Mouse (Mus musculus) 416B (cell line): ENCODE data around the gene Ttc3.
"Not testable (repeated sequence)": the region's sequence is repeated elsewhere in the genome, so short reads cannot be mapped to it uniquely, and the experiment has no call there.

ENCODE experiments used
- DNase-seq: peaks from one replicate; pipeline ENCODE4 v3.0.0; 2011; ENCODE audit warnings: low read depth

Ttc3 gene

DNA sequence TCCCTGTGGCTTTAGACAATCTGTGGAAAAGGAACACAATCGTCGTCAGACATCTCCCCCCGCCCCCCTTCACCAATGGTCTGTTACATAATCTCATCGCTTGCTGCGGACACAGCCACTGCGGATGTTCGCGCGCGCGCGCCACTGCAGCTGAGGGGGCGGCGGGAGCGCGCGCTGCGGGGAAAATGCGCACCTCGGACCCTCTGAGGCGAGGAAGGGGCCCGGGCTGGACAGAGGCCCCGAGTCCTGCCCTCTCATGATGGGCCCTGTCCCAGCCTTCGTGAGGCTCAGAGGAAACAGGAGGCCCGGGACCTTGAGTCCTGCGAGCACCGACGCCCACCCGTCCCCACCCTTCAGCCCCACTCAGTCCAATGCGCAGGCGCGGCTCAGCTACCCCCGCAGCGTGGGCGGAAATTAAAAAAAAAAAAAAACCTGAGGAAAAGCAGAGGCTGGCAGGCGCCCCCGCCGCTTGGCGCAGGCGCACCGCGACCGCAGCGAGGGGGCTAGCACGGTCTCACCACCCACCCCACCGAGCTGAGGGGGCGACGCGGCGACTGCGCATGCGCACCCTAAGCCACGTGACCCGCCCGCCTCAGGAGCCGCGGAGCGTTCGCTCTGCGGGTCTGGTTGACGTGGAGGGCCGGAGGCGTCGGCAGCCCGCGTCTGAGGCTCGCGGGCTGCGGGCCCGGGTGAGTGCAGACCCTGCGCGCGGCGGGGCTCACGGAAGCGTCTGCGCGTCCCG, at the start of gene Ttc3:
Ttc3 (plus strand) TSS at position 446 of the 742 bp plus-strand sequence.
- DNase-seq, result peak; percentile 88

DNA sequence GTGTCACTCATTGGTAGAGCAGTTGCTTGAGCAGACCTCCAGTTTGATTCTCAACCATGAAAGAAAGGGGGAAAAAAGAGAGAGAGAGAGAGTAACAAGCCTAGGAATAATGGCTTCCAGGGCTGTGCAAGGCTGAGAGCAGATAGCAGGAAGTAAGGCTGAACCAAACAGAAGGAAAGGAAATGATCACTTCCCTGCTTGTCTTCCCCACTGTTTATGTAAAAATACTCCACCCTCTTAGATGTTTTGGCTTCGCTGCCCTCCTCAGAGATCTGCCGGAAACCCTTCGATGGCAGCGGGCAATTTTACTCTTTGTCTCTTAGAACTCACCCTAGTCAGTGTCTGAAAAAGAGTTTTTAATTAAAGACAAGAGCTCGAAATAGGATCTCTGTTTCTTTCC, 46.7 kb upstream of the Ttc3 start:
- no peak for DNase-seq

DNA sequence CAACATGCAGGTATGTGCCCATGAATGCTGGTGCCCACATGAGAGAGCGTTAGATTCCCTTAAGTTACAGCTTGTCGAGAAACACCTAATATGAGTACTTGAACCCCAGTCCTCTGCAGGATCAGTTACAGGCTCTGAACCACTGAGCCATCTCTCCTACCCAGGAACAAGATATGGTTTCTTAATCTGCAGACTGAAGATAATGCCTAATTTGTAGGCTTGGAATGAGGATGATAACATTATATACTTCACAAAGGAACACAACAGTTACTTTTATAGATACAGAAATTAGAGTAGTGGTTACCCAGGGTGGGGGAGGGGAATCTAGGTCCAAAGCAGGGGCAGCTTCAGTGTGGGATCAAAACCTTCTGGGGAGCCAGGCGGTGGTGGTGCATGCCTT, 44.4 kb upstream of the Ttc3 start:
- no peak for DNase-seq

DNA sequence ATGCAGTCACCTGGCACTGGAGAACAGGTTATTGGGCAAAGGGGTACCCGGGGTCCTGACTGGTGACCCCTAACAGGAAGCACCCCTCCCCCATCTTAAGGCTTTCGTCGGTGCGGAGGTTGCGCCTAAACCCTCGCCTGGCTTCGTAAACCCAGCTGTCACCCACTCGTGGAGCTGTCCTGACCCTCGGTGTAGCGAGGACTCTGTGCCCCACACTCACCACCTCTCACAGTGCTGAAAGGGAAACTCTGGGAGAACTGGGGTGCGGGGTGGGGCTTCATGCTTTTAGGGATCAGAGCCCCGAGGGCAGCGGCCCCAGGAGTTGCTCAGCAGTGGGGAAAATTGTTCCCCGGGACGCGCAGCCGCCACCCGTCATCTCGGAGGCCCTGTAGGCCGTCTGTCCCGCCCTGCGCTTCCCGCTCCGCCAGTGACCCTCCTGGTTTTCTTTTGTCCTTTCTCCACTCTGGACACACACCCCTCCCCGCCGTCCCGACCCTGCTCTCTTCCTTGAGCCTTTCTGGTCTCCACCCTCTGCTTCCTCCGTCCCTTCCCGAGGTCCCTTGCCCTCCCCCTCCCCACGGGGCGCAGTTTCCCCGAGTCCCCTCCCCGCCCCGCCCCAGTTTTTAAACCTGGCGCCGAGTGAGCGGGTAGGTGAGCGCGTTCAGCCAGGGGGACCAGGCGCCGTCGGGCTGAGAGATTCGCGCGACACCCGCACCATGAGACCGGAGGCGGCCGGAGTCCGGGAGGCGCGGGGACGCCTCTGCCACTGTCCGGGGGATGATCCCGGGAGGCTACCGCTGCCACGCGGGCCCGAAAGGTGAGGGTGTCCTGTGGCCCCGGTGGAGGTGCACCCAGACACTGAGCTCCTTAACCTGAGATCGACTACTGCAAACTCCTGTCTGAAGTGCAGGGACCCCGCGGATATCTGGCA, 42.4 kb upstream of the Ttc3 start, which contains the start of gene Ripply3:
Ripply3 (plus strand) TSS at position 640 of the 931 bp plus-strand sequence.
- no peak for DNase-seq

DNA sequence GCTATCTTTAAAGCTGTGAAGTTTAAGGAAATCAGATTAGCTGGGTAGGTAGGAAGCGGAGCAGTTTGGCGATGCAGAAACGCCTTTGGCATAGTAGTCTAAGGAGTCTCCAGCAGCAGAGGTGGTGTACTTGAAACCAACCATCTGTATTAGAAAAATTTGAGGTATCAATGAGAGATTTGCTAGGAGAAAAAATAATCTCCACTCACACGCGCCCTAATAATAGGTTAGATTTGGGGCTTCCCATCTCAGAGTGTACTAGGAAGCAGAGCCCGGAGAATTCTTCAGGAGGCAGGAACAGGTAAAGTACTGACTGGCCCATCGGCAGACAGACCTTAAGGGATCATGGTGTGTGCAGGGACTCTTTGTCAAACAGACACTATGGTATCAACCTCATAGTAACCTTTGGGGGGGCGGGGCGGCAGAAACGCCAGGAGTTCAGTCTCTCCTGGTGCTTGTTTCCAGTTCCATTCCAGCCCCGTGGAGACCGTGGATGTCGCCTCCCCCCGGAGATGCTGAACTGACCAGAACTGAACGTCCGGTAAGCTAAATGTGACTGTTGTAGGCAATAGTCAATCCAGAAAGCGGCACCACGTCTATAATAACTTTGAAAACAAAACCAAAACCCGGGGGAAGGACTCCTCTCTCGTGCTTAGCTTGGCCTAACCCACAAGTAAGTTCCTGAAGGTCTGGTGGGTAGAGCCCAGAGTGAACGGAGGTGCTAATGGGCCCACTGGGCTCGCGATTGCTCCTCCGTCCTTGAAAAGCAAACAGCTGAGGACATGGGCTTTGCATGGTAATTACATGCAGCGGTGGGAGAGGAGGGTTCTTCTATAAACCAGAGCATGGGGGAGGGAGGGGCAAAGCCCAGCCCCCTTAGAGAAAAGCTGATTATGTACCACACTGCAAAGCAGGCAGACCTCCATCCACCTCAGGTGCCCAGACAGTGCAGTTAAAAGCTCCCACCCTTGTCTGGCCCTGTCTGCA, 41.2 kb upstream of the Ttc3 start:
- DNase-seq, result no peak

DNA sequence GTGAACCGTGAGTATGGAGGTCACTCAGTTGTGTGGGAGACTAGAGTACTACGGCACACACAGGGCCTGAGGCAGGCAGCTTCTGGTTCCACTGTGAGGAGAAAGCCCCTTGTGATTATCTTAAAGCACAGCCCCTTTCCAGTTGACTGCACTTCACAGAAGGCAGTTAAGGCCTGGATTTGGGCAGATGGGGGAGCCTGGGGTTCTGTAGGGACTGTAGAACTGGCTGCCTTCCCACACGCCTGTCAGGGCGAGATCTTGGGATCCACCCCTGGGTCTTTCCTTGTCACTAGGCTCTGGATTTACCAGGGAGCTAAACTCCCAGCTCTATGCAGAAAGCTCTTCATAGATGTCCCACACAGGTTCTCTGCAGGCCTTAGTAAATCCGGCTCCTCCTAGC, 40.0 kb upstream of the Ttc3 start:
- DNase-seq, result no peak

DNA sequence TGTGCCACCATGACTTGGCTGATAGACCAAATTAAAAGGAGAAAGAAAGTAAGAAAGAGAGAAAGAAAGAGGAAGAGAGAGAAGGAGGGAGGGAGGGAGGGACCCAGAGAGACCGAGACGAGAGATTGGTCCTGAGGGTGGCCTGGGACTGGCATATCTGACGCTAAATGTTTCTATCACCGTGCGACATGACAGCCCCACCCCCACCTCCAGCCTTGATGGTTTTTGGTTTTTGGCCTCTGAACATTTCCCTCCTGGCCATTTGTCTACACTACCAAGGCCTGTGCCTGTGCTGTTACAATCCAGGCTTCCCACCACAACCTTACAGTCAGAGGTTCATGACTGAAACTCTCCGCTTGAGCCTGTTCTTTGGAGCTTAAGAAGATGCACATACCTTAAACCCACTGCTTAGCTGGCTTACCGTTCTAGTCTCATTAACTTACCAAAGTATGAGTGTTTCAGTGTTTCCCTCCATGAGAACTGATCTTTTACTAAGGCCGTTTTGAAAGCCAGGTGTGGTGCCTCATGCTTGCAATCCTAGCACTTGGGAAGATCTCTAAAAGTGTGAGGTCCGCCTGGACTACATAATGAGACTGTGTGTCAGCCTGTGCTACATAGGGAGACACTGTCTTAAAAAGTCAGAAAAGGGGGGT, 39.1 kb upstream of the Ttc3 start:
- no peak for DNase-seq

DNA sequence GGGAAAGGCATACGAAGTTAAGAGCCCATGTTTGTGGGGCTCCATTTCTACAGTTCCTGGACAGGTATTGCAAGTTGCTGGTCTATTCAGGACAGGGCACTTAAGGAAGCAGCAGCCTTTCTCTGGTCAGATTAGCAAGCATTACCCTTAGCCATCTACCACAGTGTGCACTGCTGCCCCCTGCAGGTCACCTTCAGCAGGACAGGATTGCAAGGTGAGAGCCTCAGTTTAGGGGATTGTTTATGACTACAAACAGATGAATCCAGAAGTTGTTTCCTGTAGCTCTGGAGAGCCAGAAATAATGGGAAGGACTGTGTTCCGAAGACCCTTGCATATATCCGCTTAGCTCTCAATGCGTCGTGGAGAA, 38.5 kb upstream of the Ttc3 start:
- peak; percentile 77 for DNase-seq

DNA sequence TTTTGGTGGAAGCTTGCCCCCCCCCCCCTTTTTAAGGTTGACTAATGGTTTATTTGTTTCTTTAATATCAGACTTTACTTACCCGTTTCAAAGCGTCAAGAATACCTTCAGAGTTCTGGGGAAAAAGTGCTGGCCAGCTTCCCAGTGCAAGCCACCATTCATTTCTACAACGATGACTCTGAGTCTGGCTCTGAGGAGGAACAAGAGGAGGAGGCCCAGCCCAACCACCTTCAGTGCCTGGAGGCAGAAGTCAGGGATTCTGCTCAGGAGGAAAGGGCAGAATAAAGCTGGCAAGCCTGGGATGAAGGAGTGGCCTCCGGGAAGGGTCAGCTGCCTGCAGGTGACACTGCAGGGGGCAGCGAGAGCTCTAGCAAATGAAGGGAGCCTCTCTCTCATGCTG, 34.8 kb upstream of the Ttc3 start:
- no peak for DNase-seq

DNA sequence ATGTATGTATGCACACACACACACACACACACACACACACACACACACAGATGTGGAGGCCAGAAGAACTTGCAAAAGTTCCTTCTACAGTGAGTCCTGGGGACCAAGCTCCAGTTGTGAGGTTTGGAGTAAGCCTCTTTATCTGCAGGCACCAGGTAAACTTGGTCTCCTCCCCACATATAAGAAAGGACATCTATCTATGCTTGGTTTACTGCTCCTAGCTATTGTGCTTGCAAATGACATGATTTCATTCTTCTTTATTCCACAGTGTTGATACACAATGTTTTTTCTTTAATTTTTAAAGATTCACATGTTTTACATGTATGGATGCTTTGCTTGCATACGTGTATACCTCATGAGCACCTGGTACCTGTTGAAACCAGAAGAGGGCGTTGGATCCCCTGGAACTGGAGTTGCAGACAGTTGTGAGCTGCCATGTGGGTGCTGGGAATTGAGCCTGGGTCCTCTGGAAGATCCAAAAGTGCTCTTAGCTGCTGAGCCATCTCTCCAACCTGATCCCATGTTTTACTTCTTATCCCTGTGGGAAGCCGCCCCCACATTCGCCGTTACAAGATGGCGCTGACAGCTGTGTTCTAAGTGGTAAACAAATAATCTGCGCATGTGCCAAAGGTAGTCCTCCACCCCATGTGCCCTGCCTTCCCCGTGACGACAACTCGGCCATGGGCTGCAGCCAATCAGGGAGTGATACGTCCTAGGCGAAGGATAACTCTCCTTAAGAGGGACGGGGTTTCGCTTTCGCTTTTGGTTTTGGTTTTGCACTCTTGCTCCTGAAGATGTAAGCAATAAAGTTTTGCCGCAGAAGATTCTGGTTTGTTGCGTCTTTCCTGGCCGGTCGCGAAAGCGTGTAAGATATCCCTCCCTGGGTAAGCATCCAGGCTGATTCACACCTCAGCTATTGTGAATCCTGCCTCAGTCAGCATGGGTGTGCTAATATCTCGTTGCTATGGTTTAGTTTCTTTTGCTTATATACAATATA, 31.0 kb upstream of the Ttc3 start:
- DNase-seq, result not testable (repeated sequence)

DNA sequence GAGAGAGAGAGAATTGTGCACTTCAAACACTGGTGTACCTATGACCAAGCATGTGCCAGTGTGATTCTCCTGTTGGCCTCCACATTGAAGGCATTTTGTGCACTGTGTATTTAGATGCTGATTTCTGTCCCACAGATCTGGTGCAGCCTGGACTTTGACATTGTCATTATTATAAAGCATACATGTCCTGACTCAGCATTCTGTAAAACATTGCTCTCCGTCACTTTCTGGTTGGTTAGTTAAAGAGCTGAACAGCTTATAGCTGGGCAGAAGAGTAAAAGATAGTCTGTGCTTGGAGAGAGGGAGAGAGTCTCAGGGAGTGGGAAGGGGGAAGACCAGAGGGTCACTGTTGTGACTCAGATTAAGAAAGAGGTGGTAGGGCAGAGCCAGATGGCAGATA, 24.7 kb upstream of the Ttc3 start:
- no peak for DNase-seq

DNA sequence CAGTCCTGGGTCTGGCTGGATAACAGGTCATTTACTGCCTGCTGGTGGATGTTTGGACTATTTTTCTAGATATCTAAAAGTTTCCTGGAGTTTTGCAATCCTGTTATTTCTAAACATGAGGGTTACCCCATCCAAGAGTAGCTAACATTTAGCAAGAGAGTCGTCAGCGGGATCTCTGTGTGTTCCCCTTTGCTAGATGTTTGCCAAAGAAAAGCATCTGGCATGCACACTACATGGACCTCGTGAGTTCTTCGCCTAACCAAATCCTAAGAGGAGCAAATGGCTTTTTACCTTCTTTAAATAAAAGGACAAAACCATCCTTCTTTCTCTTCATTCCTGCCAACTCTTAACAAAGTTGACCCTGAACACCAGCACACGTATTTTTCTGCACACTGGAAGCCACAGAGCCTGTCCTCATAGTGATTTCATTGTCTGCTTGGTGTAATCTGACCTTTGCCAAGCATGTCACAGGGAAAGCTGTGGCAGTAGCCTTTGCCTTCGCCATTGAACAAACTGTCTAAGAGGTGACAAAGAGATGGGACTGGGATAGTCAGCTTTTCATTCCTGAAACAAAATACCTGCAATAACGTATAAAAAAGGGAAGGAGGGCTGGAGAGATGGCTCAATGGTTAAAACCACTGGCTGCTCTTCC, 23.2 kb upstream of the Ttc3 start:
- DNase-seq, result peak; percentile 32

DNA sequence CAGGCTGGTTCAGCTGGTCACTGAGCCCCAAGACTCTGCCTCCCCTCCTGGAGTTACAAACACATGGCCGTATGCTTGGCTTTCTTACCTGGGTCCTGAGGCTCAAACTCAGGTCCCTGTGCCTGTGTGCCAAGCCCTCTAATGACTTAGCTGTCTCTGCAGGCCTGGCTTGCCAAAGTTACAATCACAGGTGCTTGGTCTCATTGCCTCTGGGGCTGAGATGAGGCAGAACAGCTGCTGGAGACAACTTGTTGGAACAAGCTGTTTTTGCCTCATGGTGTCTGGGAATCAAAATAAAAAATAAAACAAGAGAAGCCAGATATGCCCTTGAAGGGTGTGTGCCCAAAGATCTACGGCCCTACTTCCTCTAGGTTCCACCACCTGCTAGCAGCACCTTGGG, 21.6 kb upstream of the Ttc3 start:
- no peak for DNase-seq

DNA sequence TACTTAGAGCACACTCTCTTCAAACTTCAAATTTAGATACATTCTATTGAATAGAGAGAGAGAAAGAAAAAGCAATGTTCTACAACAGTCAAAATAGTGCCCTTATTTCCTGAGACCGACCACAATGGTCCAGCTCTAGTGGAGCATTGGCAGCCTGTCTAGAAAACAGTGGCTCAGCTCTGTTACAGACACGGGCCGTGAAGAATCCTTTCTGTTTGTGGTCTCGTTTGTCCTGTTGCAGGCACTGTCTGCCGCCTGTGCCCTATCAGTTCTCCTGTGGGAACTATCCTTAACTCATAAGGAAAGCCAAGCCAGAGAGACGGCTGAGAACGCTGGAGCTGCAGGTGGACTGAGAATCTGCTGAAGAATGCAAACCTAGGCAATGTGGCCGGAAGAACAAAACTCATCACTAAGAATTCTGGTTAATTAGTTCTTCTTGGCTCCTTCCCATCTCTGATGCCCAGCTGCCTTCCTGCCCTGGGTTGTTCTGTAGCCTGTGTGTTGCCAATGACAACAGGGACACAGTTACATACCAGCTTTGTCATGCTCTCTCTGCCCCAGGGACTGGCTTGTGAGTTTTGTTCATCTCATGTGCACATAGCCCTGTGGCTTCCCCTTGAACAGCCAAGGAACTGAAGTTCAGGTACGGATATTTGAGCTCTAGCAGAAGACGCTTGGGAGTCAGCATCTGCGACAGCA, 20.7 kb upstream of the Ttc3 start:
- peak; percentile 32 for DNase-seq

DNA sequence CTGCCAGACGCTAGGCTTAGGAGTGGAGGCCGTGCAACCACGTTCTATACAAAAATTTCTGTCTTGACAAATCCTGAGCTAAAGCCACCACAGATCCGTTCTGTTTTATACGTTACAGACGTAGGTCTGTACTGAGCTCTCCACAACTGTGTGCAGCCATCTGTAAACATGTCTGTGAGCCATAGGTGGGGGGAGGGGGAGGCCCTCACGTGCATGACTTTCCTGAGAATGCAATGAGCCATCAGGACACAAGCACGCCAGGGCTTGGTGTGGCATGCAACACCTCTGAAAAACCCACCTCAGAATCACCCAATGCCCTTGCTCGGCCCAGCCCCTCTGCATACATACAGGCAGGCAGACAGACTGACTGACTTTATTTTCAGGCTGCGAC, 20.1 kb upstream of the Ttc3 start:
- no peak for DNase-seq

DNA sequence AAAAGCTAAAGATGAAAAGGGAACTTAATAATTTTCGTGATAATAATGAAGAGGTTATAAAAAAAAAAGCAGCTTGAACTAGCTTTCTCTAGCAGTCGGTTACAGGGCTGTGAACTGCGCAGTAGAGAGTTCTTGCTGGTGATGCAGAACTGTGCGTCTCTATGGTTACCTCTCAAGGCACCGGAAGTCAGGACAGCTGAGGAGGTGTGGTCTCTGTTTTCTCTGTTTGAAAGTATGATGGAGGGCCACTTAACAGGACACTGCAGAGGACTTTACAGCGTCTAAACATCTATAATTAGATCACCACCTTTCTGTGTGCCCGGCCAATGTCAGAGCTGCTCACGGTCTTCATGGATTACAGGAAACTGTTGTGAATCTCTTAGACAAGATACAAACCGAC, 16.0 kb upstream of the Ttc3 start:
- no peak for DNase-seq

DNA sequence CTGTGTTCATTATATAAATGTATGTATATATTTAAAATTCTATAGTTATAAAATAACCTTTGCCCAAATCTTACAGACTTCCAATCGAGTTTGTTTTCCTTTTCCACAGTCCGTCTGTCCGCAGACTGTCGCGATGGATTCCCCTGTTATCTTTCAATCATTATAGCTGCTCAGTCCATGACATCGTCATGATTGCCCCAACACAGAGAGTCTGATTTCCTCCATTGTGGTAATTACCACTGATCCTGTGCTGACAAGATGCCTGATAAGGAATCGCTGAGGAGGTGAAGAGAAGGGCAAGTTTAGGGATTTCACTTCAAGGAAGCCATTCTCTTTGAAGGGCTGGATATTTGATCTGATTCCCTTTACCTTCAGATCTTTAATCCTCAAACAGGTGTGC, 14.4 kb upstream of the Ttc3 start:
- DNase-seq, result peak; percentile 79

DNA sequence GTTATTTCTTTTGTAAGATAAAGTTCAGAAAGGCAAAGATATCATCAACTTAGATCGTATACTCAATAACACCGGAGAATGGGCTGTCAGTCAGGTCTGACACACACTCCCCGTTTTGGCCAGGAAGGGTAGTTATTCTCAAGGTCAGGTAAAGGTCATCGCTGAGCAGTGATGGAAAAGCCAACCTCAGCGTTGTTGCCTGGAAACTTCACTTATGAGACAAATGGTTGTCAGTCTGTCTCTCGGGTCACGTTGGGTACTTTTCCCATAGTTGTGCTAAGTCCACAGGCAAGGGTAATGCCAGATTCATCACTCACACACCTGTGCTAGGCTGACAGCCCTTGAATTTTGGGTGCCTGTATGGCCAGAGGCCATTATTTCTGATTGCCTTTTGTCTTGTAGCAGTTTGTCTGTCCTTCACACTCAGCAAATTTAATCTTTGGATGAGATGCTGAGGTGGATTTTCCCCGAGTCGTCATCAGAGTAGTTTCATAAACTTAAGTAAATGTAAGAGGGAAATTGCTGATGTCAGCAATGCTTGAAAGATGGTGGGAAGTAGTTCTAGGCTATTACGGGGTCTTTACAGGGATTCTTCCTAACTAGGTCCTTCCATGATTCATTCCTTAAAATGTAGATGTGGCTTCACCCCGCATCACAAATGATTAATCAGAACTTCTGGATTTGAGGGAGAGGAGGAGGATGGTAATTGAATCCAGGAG, 13.5 kb upstream of the Ttc3 start:
- no peak for DNase-seq
